ENCODE assay signal across 12 mouse cellular contexts in genomic region chr8:126656554-126657260, GRCm38 (mm10).
"Had no signal": no experiment of that assay in that cellular context is flagged by ENCODE, and none has a peak within 500 bp of the region (broad histone marks: within the 10 kb centered on the region; RNA-seq: fewer than 3 reads in every experiment).

No protein-coding gene starts in this region.

- H3K4me3 ChIP-seq: layer of hippocampus, adult 2 months; limb, embryonic 12.5 days; lung, embryonic 15.5 days; midbrain, embryonic 12.5 days; neural tube, embryonic 13.5 days; stomach, embryonic 15.5 days had no signal

- H3K4me2 ChIP-seq: limb, embryonic 12.5 days; lung, embryonic 15.5 days; midbrain, embryonic 12.5 days; neural tube, embryonic 13.5 days; stomach, embryonic 15.5 days had no signal

- H3K27me3 ChIP-seq: limb, embryonic 12.5 days; lung, embryonic 15.5 days; neural tube, embryonic 13.5 days; stomach, embryonic 15.5 days had no signal

- ATAC-seq: hindbrain, embryonic 16.5 days; inflammation-experienced regulatory T-cells, adult 6 months; intestine, postnatal 0 days; midbrain, embryonic 16.5 days had no signal

- H3K27ac ChIP-seq: layer of hippocampus, adult 2 months; limb, embryonic 12.5 days; lung, embryonic 15.5 days; midbrain, embryonic 12.5 days; stomach, embryonic 15.5 days had no signal

- H3K36me3 ChIP-seq: limb, embryonic 12.5 days; lung, embryonic 15.5 days; midbrain, embryonic 12.5 days; neural tube, embryonic 13.5 days; stomach, embryonic 15.5 days had no signal

- H3K9me3 ChIP-seq: limb, embryonic 12.5 days; lung, embryonic 15.5 days; midbrain, embryonic 12.5 days; neural tube, embryonic 13.5 days; stomach, embryonic 15.5 days had no signal

- DNase-seq: liver; right cerebral cortex, postnatal 14 days had no signal

- H3K9ac ChIP-seq: limb, embryonic 12.5 days; lung, embryonic 15.5 days; midbrain, embryonic 12.5 days; neural tube, embryonic 13.5 days; stomach, embryonic 15.5 days had no signal
